Mouse (Mus musculus) liver (tissue): ENCODE measurements around the gene Myh10.

ENCODE experiments used
- DNase-seq: peaks from one replicate; pipeline ENCODE4 v3.0.0-alpha.2; 2020; ENCODE audit warnings: mixed read lengths

The Myh10 gene

DNA sequence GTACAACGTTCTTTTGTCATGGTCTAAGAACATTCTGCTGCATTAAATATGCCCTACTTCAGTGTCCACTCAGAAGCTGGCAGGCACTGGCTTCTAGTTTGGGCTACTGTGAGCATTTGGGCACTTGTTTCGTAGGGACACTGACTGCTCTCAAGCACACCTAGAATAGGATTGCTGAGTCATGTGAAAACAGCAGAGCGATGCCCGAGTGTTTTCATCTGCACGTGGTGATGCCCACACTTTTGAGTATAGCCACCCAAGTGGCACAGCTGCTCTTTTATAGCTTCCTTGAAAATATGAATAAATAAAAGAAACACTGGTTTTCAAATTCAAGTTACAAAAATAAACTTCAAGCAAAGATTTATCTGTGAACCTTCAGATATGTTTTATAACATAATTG is 56.8 kb downstream of the Myh10 start:
- DNase-seq, result no peak

DNA sequence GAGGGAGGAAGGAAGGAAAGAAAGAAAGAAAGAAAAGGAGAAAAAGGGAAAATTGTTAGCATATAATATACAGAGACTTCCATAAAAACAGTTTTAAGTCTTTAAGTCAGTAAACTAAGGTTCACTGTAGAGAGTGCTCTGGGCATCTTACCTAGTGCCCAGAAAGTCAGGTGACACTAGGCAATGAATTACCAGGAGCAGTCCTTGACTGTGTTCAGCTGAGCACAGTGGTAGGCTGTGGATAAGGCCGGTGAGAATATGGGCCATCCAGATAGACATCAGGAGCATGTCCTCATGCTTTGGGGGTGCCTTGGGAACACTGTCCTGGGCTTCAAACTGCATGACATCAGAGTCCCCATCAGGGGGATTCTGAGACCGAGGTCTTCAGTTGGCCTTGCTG is 58.8 kb downstream of the Myh10 start:
- DNase-seq, result no peak

DNA sequence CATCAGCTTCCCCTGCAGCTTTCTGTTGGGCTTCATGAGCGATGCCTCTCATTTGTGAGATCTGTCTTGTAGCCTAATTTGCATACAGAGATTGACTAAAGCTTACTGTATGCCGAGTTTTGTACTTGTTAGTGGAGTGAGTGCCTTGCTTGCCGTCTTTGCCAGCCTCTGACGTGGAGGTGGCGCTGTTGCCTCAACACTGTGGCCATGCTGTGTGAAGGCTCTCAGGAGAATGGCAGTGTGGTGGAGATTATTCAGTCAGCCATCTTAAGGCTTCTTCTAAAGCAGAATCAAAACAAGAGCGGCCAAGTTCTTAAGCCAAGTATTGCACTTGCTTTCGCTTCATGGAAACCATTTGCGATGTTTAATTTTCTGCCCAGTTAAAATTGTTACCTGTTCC is 59.6 kb downstream of the Myh10 start:
- DNase-seq, result peak; percentile 42

DNA sequence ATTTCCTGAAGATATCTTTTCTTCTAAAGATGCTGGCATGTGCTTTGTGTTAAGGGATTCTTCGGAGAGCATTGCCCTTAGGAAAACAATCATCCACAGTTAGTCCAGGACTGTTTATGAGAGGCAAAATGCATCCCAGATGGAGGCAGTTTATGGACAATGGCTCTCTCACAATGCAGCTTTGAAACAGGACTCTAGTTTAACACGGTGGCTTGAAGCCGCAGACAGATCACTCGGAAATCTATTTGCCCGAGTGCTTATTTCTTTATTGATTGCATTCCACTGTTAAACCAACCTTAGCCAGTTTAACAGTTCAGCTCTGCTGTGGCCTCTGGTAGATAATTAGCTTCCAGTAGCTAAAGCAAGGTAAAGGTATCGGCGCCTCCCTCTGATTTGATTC is 62.9 kb downstream of the Myh10 start:
- DNase-seq, result no peak

DNA sequence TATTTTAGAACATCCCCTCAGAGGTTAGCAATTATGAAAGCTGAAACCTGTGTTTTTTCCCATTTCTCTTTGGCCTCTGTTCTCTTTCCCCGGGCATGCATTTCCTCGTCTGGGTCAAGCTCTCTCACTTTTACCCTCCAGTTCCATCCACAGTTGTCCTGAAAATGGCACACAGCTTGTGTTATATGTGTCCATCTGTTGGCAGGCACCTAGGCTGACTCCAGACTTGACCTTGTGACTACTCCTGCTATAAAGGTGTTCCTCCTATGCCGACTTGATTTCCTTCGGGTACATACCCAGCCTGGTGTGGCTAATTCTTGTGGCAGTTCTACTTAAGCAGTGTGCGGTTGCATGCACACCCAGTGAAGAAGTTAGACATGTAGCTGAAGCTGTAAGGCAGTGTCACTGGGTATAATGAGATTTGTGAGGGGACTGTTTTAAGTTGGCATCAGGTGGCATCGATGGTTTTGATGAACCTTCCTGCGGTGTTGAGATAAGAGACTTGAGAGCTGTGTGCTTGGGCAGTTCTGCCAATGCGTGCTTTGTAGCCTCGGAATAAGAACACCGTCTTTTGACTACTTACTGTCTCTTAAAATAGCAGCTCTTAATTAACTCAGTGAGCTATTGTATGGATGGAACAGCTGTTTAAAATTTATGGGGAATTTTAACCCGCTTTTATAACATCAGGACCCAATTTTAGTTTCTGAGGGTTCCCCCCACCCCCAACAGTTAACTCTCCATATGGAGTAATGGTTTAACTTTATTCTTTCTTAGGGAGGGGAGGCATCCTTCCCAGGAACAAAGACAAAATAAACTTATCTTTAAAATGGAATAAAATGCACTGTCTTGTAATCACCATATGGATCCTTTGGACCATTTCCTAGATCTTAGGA is 65.3 kb downstream of the Myh10 start:
- DNase-seq, result no peak

DNA sequence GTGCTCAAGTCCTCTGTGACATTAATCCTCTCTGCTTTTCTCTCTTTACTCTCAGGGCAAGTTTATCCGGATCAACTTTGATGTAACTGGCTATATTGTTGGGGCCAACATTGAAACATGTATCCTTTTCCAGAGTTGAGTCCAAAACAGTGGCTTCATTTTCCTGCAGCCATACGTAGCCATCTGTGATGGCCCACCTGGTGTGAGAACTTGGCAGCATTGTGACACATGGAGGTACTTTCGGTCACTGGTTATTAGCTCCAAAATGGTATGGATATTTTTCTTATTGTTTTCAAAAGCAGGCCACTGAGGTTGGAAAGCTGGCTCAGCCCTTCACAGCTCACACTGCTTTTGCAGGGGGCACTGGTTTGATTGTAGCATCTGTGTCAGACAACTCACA is 68.3 kb downstream of the Myh10 start:
- no peak for DNase-seq

DNA sequence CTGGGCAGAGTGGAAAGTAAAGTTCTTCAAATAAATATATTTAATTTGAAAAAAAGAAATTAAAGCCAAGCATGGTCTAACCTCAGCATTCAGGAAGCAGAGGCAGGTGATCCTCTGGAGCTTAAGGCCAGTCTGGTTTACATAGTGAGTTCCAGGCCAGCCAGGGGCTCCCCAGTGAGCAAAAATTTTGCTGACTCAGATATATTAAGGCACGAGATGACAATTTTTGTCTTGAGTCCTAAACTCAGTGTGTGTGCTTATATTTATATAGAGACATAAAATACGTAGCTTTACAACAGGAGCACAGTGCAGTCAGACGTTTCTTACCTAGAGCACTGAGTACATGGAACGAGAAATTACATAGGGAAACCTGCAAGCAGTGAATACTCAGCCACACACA is 69.8 kb downstream of the Myh10 start:
- DNase-seq, result no peak

DNA sequence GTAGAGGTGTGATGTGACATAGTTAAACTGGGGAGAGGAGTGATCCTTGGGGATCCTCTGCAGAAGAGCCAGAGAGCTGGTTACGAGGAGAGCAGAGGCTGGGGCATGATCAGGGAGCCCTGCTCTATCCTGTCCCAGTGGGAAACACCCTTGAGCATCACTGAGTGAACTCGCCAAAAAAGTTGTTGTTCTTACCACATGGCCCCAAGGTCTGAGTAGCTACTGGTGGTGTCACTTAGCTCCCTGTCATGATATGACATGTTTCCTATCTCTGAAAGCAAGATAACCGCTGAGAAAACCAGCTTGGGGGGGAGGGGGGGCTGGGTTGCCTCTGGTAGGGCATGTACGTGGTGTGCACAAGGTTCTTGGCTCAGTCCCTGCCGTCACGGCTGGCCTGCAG is 70.3 kb downstream of the Myh10 start:
- no peak for DNase-seq

DNA sequence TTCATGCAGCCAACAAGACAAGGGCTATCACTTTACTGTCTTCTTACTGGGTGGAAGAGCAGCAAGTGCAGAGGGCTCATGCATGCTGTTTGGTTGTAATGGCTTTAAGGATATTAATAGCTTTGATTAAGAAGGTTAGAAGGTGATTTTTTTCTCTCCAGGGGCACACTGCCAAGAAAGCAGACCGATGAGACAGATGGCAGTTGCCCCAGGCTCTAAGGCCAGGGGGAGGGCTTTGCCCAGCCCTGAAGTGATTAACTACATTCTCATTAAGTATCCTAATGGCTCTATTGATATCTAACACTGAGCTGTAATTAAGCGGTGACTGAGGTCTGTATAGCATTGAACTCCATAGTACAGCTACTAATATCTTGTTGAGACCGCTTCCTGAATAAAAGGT is 73.3 kb downstream of the Myh10 start:
- DNase-seq, result no peak

DNA sequence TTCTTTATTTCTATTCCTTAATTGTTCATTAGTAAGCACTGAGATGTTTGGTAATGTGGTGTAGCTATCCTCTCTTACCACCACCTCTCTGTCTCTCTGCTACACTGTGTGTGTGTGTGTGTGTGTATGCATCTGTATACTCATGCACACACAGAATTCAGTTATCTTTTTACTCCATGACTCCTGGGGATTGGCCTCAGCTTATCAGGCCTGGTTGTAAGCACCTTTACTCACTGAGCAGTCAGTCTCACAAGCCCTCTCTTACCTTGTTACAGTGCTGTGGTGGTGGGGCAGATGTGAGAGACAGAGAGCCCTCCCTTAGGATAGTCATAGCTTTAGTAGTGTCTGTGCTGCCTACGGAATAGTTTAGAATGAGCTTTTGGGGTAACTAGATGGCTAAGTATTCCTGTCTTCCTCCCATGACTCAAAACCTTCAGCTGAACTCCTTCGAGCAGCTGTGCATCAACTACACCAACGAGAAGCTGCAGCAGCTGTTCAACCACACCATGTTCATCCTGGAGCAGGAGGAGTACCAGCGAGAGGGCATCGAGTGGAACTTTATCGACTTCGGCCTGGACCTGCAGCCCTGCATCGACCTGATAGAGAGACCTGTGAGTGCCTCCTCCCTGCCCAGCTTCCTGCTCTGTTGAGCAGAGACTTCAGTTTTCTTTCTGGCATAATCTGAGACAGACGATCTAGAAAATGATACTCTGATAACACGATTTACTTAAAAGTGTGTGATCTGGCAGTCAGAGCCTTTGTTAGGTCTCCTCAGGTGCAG is 76.6 kb downstream of the Myh10 start:
- peak; percentile 67 for DNase-seq

DNA sequence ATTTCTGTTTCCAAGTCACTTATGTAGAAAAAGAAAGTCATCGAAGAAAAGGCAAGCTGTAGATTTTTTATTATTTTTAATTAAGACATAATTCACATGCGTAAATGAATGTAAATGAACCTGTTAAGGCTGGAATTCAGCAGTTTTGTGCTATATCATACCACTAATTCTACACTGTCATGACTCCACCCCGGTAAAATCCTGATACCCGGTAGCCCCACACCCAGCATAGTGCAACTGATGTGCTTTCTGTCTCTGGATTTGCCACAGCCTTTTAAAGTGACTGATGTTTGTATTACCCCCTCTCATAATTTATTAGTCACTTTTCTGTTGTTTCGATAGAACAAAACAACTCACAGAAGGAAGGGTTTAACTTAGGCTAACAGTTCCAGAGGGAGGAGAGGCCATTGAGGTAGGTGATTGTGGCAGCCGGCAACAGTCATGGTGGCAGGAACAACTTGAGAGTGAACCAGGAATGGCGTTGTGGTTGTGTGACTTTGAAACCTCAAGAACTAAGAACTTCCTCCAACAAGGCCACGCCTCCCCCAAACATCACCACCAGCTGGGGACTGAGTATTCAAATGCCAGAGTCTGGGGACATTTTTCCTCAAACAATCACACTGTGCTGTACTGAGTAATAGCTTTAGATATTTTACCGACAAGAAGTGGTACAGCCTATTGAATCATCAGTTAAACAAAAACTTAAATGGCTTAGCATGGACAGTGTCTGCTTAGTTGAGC is 78.6 kb downstream of the Myh10 start:
- peak; percentile 51 for DNase-seq

DNA sequence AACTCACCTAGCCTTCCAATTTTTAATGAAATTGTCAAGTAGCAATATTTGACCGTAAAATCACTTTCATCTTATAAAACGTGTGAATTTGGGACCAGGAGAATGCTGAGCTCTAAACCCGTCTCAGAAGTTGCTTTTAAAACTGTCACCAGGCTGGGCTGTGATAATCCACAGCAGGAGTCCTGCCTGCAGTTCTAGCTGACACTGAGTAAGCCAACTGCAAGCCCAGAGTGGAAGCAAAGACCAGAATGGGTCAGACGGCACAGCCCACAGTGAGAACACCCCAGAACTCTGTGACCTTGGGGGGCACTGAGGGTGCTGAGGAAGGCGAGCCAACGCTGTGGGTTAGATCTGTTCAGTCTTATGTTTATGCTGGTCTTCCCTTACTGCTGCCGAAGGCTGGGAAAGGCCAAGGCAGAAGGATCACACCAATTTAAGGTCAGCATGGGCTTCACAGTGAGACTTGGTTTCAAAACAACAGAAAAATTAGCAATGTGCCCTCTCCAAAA is 84.8 kb downstream of the Myh10 start:
- DNase-seq, result no peak

DNA sequence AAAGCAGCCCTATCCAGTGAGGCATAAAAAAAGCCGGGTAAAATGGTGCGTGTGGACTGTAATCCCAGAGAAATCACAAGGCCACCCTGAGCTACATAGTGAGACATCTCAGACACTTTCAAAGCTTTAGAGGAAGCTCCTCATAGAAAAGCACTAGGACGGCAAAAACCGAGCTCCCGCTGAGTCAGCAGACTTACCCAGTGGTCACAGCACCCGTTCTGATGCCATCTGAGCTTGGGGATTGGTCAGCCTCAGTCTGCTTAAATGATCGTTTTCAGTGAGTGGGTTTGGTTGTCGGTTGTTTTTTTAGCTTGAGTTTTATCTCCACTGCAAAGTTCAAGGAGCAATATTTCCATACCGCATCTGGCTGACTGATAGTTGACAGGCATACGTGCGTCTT is 86.6 kb downstream of the Myh10 start:
- DNase-seq, result no peak

DNA sequence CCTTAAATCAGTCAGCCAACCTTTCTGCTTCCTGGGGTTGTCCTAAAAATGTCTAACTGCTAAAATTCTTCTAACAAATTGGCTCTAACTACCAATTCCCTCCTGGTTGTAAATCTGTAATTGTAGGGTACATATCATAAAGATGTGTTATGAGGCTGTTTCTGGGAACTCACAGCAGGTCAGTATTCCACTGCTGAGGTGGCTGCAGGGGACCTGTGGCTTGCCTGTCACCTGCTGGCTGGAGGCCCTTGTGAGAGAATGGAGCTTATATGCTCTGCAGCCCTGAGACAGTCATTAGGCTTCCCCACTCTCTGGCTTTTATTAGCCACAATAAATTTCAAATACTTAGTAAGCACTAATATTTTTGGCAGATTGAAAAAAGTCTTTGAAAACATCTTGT is 87.5 kb downstream of the Myh10 start:
- no peak for DNase-seq

DNA sequence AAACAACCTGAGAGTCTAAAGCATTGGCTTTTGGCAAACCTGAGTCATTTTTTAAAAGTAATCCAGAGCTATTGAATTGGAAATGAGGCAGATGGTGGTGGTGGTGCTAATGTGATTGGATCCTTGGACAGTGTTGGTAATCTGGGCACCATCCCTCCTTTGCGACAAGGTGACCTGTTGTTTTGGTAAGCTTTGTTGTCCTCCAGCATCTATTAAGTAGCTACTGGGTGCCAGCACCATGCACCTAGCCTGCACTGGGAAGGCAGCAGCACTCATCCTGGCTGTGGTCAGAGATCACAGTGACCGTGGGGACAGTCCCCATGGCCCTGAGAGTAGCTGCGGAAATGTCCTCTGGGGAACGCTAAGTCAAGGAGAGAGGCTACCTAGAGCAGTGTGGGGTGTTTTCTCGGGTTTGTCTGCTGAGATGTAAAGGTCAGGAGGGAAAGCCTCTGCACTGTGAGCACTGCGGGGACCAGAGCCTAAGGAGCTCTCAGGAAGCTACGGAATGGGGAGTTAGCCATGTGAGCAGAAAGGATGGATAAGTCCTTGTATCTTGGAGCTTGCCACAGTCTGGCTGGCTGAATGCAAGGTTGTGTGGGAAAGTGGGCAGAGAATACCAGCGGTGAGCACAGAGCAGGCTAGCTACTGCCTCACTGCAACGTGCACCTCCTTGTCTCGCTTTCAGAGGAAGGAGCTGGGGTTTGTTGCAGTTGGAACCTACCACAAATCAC is 88.5 kb downstream of the Myh10 start:
- no peak for DNase-seq

DNA sequence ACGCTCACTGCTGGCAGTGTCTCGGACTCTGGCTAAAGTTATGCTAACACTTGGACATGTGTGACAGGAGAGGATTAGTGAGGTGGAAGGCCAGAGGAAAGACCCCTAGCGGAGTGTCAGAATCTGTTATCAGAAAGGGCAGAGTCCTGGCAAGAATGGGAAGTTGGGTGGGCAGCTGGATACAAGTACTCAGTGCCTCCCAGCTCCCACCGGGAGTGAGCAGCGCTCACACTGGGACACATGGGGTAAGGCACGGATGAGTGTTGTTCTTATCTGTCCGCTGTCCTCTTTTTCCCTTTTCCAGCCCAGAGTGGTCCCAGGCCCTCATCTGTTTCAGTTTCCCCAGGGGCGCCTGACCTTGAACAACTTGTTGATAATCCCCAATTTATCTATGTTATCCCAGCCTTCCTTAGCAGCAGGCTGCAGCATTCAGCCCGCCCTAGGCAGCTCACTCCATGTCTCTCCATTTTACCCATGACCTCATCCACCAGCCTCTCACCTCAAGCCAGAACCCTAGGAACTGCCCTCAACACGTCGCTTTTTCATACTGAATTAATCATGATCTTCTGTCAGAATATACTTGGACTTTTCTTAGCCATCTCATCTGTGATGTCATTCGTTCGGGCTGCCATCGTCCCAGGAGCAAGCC is 89.2 kb downstream of the Myh10 start:
- no peak for DNase-seq

DNA sequence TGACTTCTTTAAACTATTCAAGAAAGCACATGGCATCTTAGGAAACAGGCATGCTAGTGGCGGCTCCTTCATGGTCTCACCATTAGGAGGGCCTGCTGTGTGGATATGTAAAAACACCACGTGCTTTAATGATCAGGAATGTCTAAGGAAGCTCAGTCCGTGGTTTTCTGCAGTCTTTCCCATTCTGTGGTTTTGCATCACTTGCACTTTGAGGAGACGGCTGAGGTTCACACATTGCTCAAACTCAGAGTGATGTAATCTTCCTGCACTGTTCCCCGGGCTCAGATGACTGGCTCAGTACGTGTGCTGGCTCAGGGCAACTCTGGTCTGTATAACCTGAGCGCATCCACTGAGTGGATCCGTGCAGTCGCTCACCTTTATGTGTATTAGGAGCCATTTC is 91.0 kb downstream of the Myh10 start:
- DNase-seq, result no peak

DNA sequence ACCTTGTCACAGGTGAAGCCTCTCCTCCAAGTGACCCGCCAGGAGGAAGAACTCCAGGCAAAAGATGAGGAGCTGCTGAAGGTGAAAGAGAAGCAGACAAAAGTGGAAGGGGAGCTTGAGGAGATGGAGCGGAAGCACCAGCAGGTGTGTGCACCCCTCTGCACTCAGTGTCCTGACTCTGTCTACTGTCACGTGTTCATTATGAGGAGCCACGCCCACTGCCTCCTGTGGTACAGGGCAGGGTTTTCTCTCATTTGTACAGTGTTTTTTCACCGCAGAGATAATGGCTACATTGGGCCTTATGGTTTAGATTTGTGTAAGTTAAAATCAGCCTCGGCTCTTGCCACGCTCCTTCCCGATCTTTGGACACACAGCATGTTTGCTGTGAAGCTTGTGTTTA is 94.5 kb downstream of the Myh10 start:
- DNase-seq, result no peak

DNA sequence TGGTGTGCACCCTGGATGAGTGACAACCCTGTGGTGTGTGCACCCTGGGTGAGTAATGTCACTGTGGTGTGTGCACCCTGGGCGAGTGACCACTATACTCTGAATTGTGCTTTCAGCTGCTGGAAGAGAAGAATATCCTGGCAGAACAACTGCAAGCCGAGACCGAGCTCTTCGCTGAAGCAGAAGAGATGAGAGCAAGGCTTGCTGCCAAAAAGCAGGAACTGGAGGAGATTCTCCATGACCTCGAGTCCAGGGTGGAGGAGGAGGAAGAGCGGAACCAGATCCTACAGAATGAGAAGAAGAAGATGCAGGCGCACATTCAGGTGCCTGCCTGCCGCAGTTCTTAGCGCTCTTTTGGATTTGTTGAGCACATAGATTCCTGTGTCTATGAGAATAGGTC is 95.9 kb downstream of the Myh10 start:
- DNase-seq, result no peak

DNA sequence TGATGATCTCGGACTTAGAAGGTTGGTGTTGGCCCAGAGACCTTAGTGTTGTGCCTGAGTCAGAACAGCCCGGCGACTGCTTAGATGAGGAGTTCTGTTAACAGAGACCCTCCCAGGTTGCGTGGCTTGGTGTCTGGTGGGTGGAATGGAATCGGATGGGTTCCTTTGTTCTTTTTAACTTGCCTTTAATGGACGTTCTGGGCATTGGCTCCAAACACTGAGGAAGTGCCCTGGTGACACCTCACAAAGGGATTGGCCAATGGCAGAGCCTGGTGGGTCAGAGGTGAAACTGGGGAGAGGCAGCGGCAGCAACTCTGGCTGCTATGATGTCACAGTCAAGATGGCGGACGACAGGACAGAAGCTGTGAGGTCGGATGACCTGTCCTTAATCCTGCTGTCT is 99.4 kb downstream of the Myh10 start:
- no peak for DNase-seq

DNA sequence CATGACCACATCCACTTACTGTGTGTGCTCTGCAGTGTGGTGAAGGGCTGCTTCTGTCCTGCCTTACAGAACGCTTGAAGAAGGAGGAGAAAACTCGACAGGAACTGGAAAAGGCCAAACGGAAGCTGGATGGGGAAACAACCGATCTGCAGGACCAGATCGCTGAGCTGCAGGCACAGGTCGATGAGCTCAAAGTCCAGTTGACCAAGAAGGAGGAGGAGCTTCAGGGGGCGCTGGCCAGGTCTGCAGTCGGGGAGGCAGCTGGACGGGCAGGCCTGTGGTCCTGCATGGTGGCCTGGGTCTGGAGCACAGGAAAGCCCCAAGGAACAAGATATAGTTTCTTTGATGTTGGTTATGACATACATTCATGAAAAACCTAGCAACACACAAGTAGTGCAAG is 100.4 kb downstream of the Myh10 start:
- DNase-seq, result peak; percentile 25

DNA sequence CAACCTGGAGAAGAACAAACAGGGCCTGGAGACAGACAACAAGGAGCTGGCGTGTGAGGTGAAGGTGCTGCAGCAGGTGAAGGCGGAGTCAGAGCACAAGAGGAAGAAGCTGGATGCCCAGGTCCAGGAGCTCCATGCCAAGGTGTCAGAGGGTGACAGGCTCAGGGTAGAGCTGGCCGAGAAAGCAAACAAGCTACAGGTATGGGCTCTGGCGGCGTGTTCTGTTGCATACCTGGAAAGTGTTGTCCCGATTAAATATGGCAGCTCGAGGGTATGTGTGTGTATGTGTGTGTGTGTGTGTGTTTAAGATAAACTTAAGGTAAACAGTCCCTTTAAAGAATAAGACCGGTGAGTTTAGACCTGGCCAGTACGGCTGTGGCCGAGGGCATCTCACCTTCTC is 106.9 kb downstream of the Myh10 start:
- no peak for DNase-seq
